Mouse (Mus musculus) cerebellum, adult 18-20 months (tissue): ENCODE data around the gene Sulf2.

Experiments used
- DNase-seq, 2 experiments: peaks; one replicate each; pipeline ENCODE4 v3.0.0; 2021

Sulf2 gene

GRCm38 (mm10) chr2:166112986-166113385 is 42.5 kb downstream of the Sulf2 start:
- DNase-seq = no peak

- DNase-seq = no peak
Observed at GRCm38 (mm10) chr2:166111831-166112250, 43.6 kb downstream of the Sulf2 start.

- DNase-seq = no peak
Observed at GRCm38 (mm10) chr2:166111238-166111637, 44.2 kb downstream of the Sulf2 start.

GRCm38 (mm10) chr2:166110764-166111163 is 44.7 kb downstream of the Sulf2 start:
- no peak for DNase-seq

- peak; percentile 49 to 60 for DNase-seq
Observed at GRCm38 (mm10) chr2:166108326-166108725, 47.1 kb downstream of the Sulf2 start.

GRCm38 (mm10) chr2:166107911-166108310 is 47.6 kb downstream of the Sulf2 start:
- no peak for DNase-seq

- DNase-seq = no peak
Observed at GRCm38 (mm10) chr2:166106631-166107030, 48.8 kb downstream of the Sulf2 start.

GRCm38 (mm10) chr2:166105911-166106310 is 49.6 kb downstream of the Sulf2 start:
- no peak for DNase-seq

- DNase-seq = no peak
Observed at GRCm38 (mm10) chr2:166102893-166103292, 52.6 kb downstream of the Sulf2 start.

GRCm38 (mm10) chr2:166100309-166101262 is 54.9 kb downstream of the Sulf2 start:
- DNase-seq = no peak

GRCm38 (mm10) chr2:166098292-166098933 is 57.0 kb downstream of the Sulf2 start:
- no peak for DNase-seq

GRCm38 (mm10) chr2:166097443-166098291 is 57.8 kb downstream of the Sulf2 start:
- DNase-seq = no peak

- no peak for DNase-seq
Observed at GRCm38 (mm10) chr2:166096834-166097233, 58.6 kb downstream of the Sulf2 start.

- no peak for DNase-seq
Observed at GRCm38 (mm10) chr2:166096300-166096699, 59.2 kb downstream of the Sulf2 start.

GRCm38 (mm10) chr2:166092412-166092811 is 63.1 kb downstream of the Sulf2 start:
- no peak for DNase-seq

GRCm38 (mm10) chr2:166091599-166091998 is 63.9 kb downstream of the Sulf2 start:
- DNase-seq = no peak

GRCm38 (mm10) chr2:166090131-166090581 is 65.3 kb downstream of the Sulf2 start:
- no peak for DNase-seq

GRCm38 (mm10) chr2:166088991-166089390 is 66.5 kb downstream of the Sulf2 start:
- no peak for DNase-seq

- DNase-seq = no peak
Observed at GRCm38 (mm10) chr2:166086457-166087233, 68.8 kb downstream of the Sulf2 start.

GRCm38 (mm10) chr2:166085780-166086179 is 69.7 kb downstream of the Sulf2 start:
- DNase-seq = no peak

GRCm38 (mm10) chr2:166084964-166085363 is 70.5 kb downstream of the Sulf2 start:
- DNase-seq = peak; percentile 27 to 52

GRCm38 (mm10) chr2:166084111-166084510 is 71.4 kb downstream of the Sulf2 start:
- no peak for DNase-seq
